Mouse (Mus musculus): Measurements from ENCODE around the gene Tbc1d2. TPM values are rescaled to one million over a fixed set of nuclear protein-coding genes. Genes with fewer than 3 reads are reported as not detected.

Gene Tbc1d2
- polyA plus RNA-seq, 1 experiment from 2014 or later, result 2.6 TPM

DNA sequence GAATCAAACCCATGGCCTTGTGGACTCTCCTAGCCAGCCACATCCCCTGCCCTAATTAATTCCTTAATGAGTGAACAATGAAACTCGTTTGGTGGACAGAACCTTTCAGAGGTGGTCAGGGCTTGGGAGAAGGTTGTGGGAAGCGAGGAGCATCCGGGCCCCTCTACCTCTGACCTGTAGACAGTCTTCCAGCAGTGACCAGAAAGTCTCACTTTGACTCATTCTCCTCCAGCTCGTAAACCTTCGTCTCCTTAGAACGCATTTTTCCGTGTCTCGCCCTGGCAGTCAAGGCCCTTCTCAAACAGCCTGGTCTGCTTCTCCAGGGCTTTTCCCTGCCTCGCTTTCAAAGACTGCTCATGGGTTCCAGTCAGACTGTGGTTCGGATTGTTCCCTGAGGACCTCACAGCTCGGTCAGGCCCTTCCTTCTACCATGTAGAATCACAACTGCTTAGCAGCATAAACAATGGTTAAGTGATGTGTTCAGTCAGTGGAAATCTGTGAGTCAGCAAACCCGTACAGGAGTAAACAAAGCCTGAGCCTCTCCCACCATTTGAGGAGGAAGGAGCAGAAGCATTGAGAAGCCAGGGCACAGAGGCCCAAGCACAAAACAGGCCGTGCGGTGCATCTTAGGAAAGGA, 89.8 kb downstream of the Tbc1d2 start:
- Histone ChIP-seq H3K27me3 (no peaks in the 10 kb centered on the region), H3K4me1 (no peaks in the 10 kb centered on the region; the same call in 1 of the 2 replicates), H3K4me2 (replicated peaks) (no peak overlapping the region), H3K9me3 (no peaks in the 10 kb centered on the region), H3K36me3 (no peaks in the 10 kb centered on the region), H3K9ac (no peak overlapping the region), H3K27ac (no peak overlapping the region), H3K4me3 (no peak overlapping the region)
- 79% methylated on average over 14 of the region's 14 CpGs for WGBS
- no peak for ATAC-seq (ENCODE audit: insufficient number of reproducible peaks, insufficient read depth, low FRiP score, low TSS enrichment)

DNA sequence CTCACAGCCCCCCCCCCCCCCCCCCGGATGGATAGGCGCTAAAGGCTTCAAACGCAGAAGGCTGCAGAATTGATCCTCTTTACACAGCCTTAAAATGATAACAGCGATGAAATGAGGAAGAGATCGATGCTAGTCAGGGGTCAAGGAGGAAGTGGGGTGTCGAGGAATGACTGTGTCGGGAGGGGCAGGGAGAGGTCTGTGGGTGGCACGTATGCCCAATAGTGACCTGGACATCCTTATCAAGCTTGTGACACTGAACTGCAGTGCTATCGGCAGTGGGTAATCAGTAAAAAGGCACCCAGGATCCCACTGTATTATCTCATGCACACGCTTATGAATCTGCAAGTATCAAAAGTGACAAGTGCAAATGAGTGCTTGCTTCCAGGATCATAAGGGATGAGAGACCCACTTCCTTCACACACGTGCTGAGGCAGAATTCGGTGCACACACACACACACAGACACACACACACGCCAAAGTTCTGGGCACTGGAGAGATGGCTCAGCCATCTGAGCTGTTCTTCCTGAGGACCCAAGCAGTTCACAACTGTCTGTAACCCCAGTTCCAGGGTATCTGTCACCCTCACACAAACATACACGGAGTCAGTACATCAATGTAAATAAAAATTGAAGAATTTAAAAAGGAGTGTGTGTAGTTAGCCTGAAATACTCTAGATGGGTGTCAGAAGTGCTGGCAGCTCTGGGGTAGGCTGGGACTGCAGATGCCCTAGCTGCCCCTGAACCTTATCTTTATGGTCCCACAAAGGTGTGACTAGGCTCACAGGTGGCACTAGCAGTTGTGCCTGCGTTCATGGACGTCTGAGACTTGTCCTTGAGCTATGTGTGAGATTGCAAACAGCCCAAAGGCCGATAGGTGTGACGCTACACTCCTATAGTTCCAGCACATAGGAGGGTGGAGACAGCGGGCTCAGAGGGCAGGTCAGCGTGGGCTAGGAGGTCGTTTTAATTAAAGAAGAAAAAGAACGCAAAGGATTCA, 91.0 kb downstream of the Tbc1d2 start:
- no peaks in the 10 kb centered on the region for H3K9me3 ChIP-seq
- H3K27ac ChIP-seq, result no peak overlapping the region
- no peak overlapping the region for H3K4me2 ChIP-seq (replicated peaks)
- H3K4me3 ChIP-seq, result no peak overlapping the region
- H3K4me1 ChIP-seq, result no peaks in the 10 kb centered on the region; the same call in 1 of the 2 replicates
- no peaks in the 10 kb centered on the region for H3K36me3 ChIP-seq
- no peak for ATAC-seq (ENCODE audit: insufficient number of reproducible peaks, insufficient read depth, low FRiP score, low TSS enrichment)
- H3K9ac ChIP-seq, result no peak overlapping the region; the same call in 1 of the 2 replicates
- WGBS, result 78% methylated on average over 22 of the region's 22 CpGs
- H3K27me3 ChIP-seq, result no peaks in the 10 kb centered on the region

DNA sequence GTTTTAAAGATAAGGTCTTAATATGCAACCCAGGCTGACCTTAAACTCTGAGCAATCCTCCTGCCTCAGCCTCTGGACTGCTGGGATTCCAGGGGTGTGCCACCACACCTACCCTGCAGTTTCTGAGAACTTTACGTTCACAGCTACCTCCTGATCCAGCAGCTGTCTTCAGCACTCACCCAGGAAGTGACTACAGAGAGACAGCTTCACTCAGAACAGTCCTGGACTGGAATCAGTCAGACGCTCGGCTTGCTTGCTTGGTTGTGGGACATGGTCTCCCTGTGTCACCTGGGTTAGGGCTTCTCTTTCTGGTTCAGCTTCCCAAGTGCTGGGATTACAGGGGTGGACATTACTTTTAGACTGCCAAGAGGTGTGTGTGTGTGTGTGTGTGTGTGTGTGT, 93.1 kb downstream of the Tbc1d2 start:
- ATAC-seq (ENCODE audit: insufficient number of reproducible peaks, insufficient read depth, low FRiP score, low TSS enrichment), result no peak
- Histone ChIP-seq H3K4me2 (replicated peaks) (no peak overlapping the region), H3K27ac (no peak overlapping the region), H3K4me1 (no peaks in the 10 kb centered on the region; the same call in 1 of the 2 replicates), H3K9ac (no peak overlapping the region), H3K9me3 (no peaks in the 10 kb centered on the region), H3K36me3 (no peaks in the 10 kb centered on the region), H3K27me3 (no peaks in the 10 kb centered on the region), H3K4me3 (no peak overlapping the region)
- 86% methylated on average over 3 of the region's 3 CpGs for WGBS

DNA sequence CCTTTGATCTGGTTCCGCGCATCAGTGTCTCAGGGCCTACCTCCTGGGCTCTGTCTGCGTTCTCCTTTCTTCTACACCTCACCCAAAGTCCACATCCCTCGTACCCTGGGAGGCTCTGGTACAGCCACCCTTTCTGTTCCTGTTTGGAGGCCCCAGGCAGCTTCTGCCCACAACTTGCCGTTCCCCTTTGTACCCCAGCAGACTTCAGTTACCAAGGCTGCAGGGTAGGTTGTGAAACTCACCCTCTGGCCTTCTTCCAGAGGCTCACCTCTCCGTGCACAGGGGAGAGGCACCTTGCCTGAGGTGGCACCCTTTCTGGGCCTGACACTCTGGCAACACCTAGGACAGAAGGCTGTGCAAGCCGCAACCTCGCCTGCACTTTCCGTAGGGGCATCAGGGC, 94.2 kb downstream of the Tbc1d2 start:
- Histone ChIP-seq H3K9me3 (no peaks in the 10 kb centered on the region), H3K27ac (no peak overlapping the region), H3K4me1 (no peaks in the 10 kb centered on the region; the same call in 1 of the 2 replicates), H3K36me3 (no peaks in the 10 kb centered on the region), H3K27me3 (no peaks in the 10 kb centered on the region), H3K9ac (no peak overlapping the region), H3K4me2 (replicated peaks) (no peak overlapping the region), H3K4me3 (no peak overlapping the region)
- ATAC-seq (ENCODE audit: insufficient number of reproducible peaks, insufficient read depth, low FRiP score, low TSS enrichment), result no peak
- WGBS, result 84% methylated on average over 9 of the region's 9 CpGs

Other genes with a start within 250 kb of the Tbc1d2 start
- 2.5 and 2.8 TPM in 2 replicates for gene Hemgn, start 236.7 kb downstream of the Tbc1d2 start, polyA plus RNA-seq (2016; fragmentation: Nextera tagmentation; extraction: Ambion mirVana)
- gene Anp32b, start 199.3 kb downstream of the Tbc1d2 start, polyA plus RNA-seq (2016; fragmentation: Nextera tagmentation; extraction: Ambion mirVana), result 329 and 349 TPM in 2 replicates
- 85.6 and 90.7 TPM in 2 replicates for gene Nans, start 161.0 kb downstream of the Tbc1d2 start, polyA plus RNA-seq (2016; fragmentation: Nextera tagmentation; extraction: Ambion mirVana)
- gene Trim14, start 114.1 kb downstream of the Tbc1d2 start, polyA plus RNA-seq (2016; fragmentation: Nextera tagmentation; extraction: Ambion mirVana), result 1.0 and 1.5 TPM in 2 replicates
- 7.3 and 7.9 TPM in 2 replicates for gene Coro2a, start 48.0 kb downstream of the Tbc1d2 start, polyA plus RNA-seq (2016; fragmentation: Nextera tagmentation; extraction: Ambion mirVana)

All from embryonic facial prominence, embryonic 12.5 days (tissue).